Mouse (Mus musculus) kidney, adult 11 months (tissue): ENCODE results near the gene Smg6.
A peak's percentile ranks its signal among the peaks of the same experiment; 100 is the strongest.

Source experiments
- DNase-seq: peaks from one replicate; pipeline ENCODE4 v3.0.0; 2022

The Smg6 gene

GRCm38 (mm10) chr11:75194121-75194849, 268.7 kb downstream of the Smg6 start:
- no peak for DNase-seq

- peak; percentile 70 for DNase-seq
Measured at GRCm38 (mm10) chr11:75194850-75195461, 269.3 kb downstream of the Smg6 start.

DNA sequence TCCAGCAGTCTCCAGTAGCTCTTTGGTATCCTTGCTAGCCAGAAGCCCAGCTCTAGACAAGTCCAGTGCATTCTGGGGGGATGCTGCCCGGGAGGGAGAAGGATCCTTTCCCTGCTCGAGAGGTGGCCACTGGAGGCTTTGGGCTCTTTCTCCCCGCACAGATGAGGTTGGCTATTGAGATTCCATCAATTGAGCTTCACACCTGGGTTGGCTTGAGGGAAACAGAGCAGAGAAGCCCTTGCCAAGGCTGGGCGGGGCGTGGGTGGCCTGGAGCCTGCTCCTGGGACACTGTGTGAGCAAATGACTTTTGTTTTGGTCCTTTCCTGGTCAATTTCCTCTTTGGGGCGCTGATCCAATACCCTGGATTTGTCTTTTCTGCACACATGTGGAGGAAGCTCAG, 270.5 kb downstream of the Smg6 start:
- DNase-seq = no peak

DNA sequence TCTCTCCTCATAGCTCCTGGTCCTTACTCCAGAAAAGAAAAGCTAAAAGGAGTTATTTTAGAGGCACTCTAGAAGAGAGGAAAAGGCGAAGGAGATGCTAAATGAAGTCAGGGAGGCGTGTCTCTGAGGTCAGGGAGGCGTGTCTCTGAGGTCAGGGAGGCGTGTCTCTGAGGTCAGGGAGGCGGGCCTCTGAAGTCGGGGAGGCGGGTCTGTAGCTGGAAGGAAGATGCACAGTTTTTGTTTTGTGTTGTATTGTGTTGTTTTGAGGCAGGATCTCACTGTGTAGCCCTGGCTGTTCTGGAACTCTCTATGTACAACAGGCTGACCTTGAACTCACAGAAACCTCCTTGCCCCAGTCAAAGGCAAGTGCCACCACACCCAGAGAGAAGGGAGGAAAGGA, 272.3 kb downstream of the Smg6 start:
- DNase-seq = no peak

DNA sequence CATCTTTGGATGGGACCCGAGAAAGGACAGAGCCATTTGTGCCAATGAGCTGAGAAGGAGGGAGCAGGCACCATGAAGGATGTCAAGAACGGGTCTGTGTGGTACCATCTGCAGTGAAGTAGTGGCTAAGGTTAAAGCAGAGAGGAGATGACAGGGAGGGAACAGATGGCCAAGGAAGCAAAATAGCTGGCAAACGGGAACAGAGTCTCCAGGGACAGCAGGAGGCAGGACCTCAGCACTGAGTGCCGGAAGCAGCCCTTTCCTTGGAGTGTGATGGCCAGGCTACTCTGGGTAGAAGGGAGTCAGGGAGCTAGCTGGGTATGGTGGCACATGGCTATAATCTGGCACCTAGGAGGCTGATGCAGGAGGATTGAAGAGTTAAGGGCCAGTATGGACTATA, 273.2 kb downstream of the Smg6 start:
- DNase-seq = no peak

GRCm38 (mm10) chr11:75199951-75200350, 274.3 kb downstream of the Smg6 start:
- no peak for DNase-seq

- no peak for DNase-seq
Measured at GRCm38 (mm10) chr11:75200935-75201334, 275.3 kb downstream of the Smg6 start.

GRCm38 (mm10) chr11:75201721-75202120, 276.1 kb downstream of the Smg6 start:
- DNase-seq = no peak

DNA sequence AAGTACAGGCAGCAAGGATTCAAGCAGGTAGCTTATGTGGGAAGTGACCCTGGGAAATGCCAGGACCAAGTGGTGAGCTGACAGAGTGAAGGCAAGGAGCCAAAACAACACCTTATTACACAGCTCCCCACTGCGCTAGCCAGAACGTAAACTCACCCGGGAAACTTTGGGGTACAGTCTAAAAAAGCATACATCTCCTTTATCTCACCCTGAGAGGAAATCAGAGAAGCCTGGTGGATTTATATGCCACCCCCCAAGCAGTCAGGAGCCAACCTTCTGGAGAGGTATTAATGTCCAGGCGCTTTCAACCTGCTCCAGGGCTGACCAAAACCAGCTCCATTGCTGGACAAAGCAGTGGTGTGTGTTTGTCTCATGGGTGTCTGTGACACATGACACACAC, 278.3 kb downstream of the Smg6 start:
- DNase-seq = no peak

DNA sequence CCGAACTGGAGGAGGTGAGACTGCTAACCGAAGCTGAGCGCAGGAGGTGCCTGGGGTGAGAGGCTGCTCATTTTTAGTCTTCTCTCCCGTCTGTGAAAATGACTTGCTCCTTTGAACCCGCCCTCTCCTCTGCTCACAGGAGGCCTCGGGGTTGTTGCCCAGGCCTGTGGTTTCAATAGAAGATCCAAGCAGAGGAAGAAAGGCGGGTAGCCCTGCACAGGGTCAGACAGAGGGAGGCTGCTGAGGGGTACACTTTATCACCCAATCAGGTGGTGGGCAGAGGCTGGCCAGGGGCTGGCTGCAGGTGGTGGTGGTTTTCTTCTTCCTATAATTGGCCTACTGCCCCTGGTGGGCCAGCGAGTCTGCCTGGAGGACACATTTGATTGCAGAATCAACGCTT, 278.8 kb downstream of the Smg6 start:
- no peak for DNase-seq

DNA sequence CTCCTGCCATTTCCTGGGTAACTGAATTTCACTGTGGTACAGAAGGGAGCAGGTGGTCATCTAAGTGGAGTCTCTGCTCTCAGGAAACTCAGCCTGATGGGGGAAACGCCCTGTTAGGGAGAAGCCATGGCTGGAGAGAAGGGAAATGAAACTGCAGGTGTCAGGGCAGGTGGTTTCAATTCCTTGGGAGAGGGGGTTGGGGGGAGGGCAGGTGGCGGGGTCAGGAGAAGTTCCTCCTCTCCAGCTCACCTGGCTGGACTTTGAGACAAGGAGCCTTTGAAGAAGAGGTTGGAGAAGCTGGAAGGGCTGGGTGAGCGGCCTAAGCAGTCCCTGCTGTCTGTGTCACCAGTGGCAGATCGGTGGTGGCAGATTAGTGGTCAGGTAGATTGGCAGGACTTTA, 280.7 kb downstream of the Smg6 start:
- no peak for DNase-seq

DNA sequence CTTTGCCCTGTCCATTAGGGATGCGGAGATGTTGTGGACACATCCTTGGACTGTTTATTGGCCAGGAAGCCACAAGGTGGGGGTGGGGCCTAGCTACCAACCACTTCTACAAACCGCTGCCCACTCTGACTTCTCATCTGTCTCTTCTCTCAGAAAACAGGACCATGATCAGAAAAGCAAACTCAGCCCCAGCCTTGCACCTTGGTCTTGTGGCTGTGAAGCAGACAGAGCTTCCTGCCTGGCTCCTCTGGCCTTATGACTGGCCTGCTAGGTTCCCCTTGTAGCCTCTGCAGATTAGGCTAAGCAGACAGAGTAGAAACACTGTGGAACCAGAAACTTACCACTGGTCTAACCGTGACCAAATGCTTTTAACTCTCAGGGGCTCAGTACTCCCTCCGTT, 283.7 kb downstream of the Smg6 start:
- DNase-seq = no peak

GRCm38 (mm10) chr11:75210093-75210492, 284.5 kb downstream of the Smg6 start:
- DNase-seq = no peak

DNA sequence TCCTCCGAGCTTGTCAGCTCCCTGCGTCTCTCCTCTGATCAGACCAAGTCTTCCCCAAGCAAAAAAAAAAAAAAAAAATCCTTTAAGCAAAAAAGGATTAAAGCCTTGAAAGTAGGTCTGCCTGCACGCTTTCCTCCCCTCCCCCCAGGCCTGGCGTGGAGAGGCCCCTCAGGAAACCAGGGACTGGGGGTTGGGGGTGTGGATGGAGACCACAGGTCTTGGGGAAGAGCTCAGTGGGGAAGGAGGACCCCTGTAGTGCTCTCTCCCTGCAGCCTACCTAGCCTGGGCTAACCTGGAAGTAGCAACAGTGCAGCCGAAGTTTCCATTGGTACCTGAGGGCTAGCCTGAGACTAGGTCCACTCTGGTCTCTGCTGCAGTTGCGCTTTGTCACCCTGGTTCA, 285.1 kb downstream of the Smg6 start:
- DNase-seq = no peak

DNA sequence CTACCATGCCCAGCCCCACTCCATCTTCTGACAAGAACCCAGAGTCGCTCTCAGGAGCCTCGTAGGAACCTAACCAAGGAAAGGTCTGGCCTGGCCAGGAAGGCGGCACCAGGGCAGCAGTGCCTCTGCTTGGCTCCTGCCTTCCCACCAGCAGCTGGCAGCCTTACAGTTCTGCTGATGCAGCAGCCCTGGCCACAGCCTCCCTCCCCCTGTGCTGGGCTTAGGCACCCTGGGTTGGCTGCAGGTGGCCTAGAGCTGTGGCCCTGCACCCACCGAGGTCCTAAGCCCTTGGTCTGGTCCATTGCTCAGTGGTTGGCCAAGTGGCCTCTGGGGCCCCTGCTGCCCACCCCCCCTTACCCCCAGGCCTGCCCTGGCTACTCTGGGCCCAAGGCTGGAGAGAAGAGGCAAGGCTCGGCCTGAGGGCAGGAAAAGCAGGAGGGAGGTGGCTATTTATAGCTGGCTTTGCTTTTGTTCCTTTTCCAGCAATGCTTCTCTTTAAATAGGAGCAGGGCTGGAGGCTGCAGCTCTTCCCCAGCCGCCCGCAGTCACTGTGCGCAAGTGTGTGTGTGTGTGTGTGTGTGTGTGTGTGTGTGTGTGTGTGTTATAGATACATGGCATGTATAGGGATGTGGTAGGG, 286.5 kb downstream of the Smg6 start:
- DNase-seq = peak; percentile 85

- peak; percentile 76 for DNase-seq
Measured at GRCm38 (mm10) chr11:75212876-75213275, 287.3 kb downstream of the Smg6 start.

- peak; percentile 92 for DNase-seq
Measured at GRCm38 (mm10) chr11:75213372-75214080, 287.9 kb downstream of the Smg6 start.
